Mouse (Mus musculus): ENCODE measurements around the gene Gm13283. TPM values are rescaled to one million over a fixed set of nuclear protein-coding genes. Genes with fewer than 3 reads are reported as not detected.
"Not testable (repeated sequence)": the region's sequence is repeated elsewhere in the genome, so short reads cannot be mapped to it uniquely, and the experiment has no call there.

The Gm13283 gene
- polyA plus RNA-seq, 1 experiment from 2014 or later = 0.31 TPM

GRCm38 (mm10) chr4:88782335-88782734 lies 22.4 kb downstream of the Gm13283 start:
- H3K9me3 ChIP-seq (ENCODE audit: control insufficient read depth, low read length); H3K4me1 ChIP-seq (replicated peaks; ENCODE audit: control insufficient read depth, insufficient read depth, low read length); H3K9ac ChIP-seq (ENCODE audit: low read length); ATAC-seq (ENCODE audit: low read depth); H3K36me3 ChIP-seq (ENCODE audit: control insufficient read depth, insufficient read depth, low read length); H3K27me3 ChIP-seq (ENCODE audit: control insufficient read depth, insufficient read depth, low read depth, low read length): not testable (repeated sequence)
- Histone ChIP-seq H3K4me3 (ENCODE audit: low read length) (peak overlapping the region; percentile 37), H3K4me2 (ENCODE audit: low read depth, low read length) (0 out of 2 replicates have a peak overlapping the region, but pooled peaks have one; percentile 22), H3K27ac (ENCODE audit: low read length) (peak overlapping the region; percentile 57; the same call in 1 of the 2 replicates)
- WGBS = 0% methylated on average over 3 of the region's 31 CpGs

- H3K4me1 ChIP-seq (replicated peaks; ENCODE audit: control insufficient read depth, insufficient read depth, low read length); H3K36me3 ChIP-seq (ENCODE audit: control insufficient read depth, insufficient read depth, low read length); H3K4me2 ChIP-seq (ENCODE audit: low read depth, low read length); H3K27me3 ChIP-seq (ENCODE audit: control insufficient read depth, insufficient read depth, low read depth, low read length); H3K9me3 ChIP-seq (ENCODE audit: control insufficient read depth, low read length); ATAC-seq (ENCODE audit: low read depth); H3K9ac ChIP-seq (ENCODE audit: low read length); H3K4me3 ChIP-seq (ENCODE audit: low read length); H3K27ac ChIP-seq (ENCODE audit: low read length): not testable (repeated sequence)
- no CpG with 5 or more reads among the region's 27 CpGs for WGBS
Observed at GRCm38 (mm10) chr4:88785409-88785808, 25.5 kb downstream of the Gm13283 start, which contains the start of gene Gm13276. TSS of gene Gm13276 (plus strand) at chr4:88785709.

- not testable (repeated sequence) for H3K4me2 ChIP-seq (ENCODE audit: low read depth, low read length); H3K4me1 ChIP-seq (replicated peaks; ENCODE audit: control insufficient read depth, insufficient read depth, low read length); H3K9me3 ChIP-seq (ENCODE audit: control insufficient read depth, low read length); ATAC-seq (ENCODE audit: low read depth); H3K27ac ChIP-seq (ENCODE audit: low read length); H3K27me3 ChIP-seq (ENCODE audit: control insufficient read depth, insufficient read depth, low read depth, low read length); H3K4me3 ChIP-seq (ENCODE audit: low read length); H3K9ac ChIP-seq (ENCODE audit: low read length); H3K36me3 ChIP-seq (ENCODE audit: control insufficient read depth, insufficient read depth, low read length)
- 0% methylated on average over 2 of the region's 28 CpGs for WGBS
Observed at GRCm38 (mm10) chr4:88788402-88788801, 28.5 kb downstream of the Gm13283 start, which contains the start of gene Gm13277. TSS of gene Gm13277 (plus strand) at chr4:88788632.

- H3K27me3 ChIP-seq (ENCODE audit: control insufficient read depth, insufficient read depth, low read depth, low read length); H3K4me3 ChIP-seq (ENCODE audit: low read length); ATAC-seq (ENCODE audit: low read depth); H3K9ac ChIP-seq (ENCODE audit: low read length); H3K4me1 ChIP-seq (replicated peaks; ENCODE audit: control insufficient read depth, insufficient read depth, low read length); H3K4me2 ChIP-seq (ENCODE audit: low read depth, low read length); H3K27ac ChIP-seq (ENCODE audit: low read length); H3K9me3 ChIP-seq (ENCODE audit: control insufficient read depth, low read length); H3K36me3 ChIP-seq (ENCODE audit: control insufficient read depth, insufficient read depth, low read length): not testable (repeated sequence)
- no CpG with 5 or more reads among the region's 28 CpGs for WGBS
Observed at GRCm38 (mm10) chr4:88791250-88791649, 31.3 kb downstream of the Gm13283 start, which contains the start of gene Gm13278. TSS of gene Gm13278 (plus strand) at chr4:88791550.

GRCm38 (mm10) chr4:88793936-88794675 lies 34.2 kb downstream of the Gm13283 start, which contains the start of gene Gm13275:
TSS of gene Gm13275 (plus strand) at chr4:88794487.
- not testable (repeated sequence) for H3K9ac ChIP-seq (ENCODE audit: low read length); ATAC-seq (ENCODE audit: low read depth); H3K36me3 ChIP-seq (ENCODE audit: control insufficient read depth, insufficient read depth, low read length); H3K4me3 ChIP-seq (ENCODE audit: low read length); H3K27ac ChIP-seq (ENCODE audit: low read length); H3K9me3 ChIP-seq (ENCODE audit: control insufficient read depth, low read length); H3K4me2 ChIP-seq (ENCODE audit: low read depth, low read length); H3K4me1 ChIP-seq (replicated peaks; ENCODE audit: control insufficient read depth, insufficient read depth, low read length); H3K27me3 ChIP-seq (ENCODE audit: control insufficient read depth, insufficient read depth, low read depth, low read length)
- 0% methylated on average over 8 of the region's 52 CpGs for whole genome bisulfite sequencing

GRCm38 (mm10) chr4:88797097-88797496 lies 37.2 kb downstream of the Gm13283 start, which contains the start of gene Gm13279:
TSS of gene Gm13279 (plus strand) at chr4:88797397.
- not testable (repeated sequence) for H3K36me3 ChIP-seq (ENCODE audit: control insufficient read depth, insufficient read depth, low read length); H3K9me3 ChIP-seq (ENCODE audit: control insufficient read depth, low read length); H3K4me1 ChIP-seq (replicated peaks; ENCODE audit: control insufficient read depth, insufficient read depth, low read length); H3K27me3 ChIP-seq (ENCODE audit: control insufficient read depth, insufficient read depth, low read depth, low read length); H3K9ac ChIP-seq (ENCODE audit: low read length); H3K4me3 ChIP-seq (ENCODE audit: low read length); H3K4me2 ChIP-seq (ENCODE audit: low read depth, low read length); ATAC-seq (ENCODE audit: low read depth); H3K27ac ChIP-seq (ENCODE audit: low read length)
- no CpG with 5 or more reads among the region's 28 CpGs for WGBS

- H3K36me3 ChIP-seq (ENCODE audit: control insufficient read depth, insufficient read depth, low read length); H3K4me2 ChIP-seq (ENCODE audit: low read depth, low read length); H3K27ac ChIP-seq (ENCODE audit: low read length); H3K27me3 ChIP-seq (ENCODE audit: control insufficient read depth, insufficient read depth, low read depth, low read length); H3K4me1 ChIP-seq (replicated peaks; ENCODE audit: control insufficient read depth, insufficient read depth, low read length); H3K9ac ChIP-seq (ENCODE audit: low read length); ATAC-seq (ENCODE audit: low read depth); H3K4me3 ChIP-seq (ENCODE audit: low read length); H3K9me3 ChIP-seq (ENCODE audit: control insufficient read depth, low read length): not testable (repeated sequence)
- WGBS = 6% methylated on average over 2 of the region's 7 CpGs
Observed at GRCm38 (mm10) chr4:88799365-88799764, 39.4 kb downstream of the Gm13283 start, which contains the start of gene Gm13285. TSS of gene Gm13285 (plus strand) at chr4:88799665.

GRCm38 (mm10) chr4:88802954-88803353 lies 43.0 kb downstream of the Gm13283 start, which contains the start of gene Gm13287:
TSS of gene Gm13287 (plus strand) at chr4:88803254.
- H3K27me3 ChIP-seq (ENCODE audit: control insufficient read depth, insufficient read depth, low read depth, low read length); H3K9ac ChIP-seq (ENCODE audit: low read length); ATAC-seq (ENCODE audit: low read depth); H3K27ac ChIP-seq (ENCODE audit: low read length); H3K9me3 ChIP-seq (ENCODE audit: control insufficient read depth, low read length); H3K36me3 ChIP-seq (ENCODE audit: control insufficient read depth, insufficient read depth, low read length); H3K4me2 ChIP-seq (ENCODE audit: low read depth, low read length); H3K4me3 ChIP-seq (ENCODE audit: low read length); H3K4me1 ChIP-seq (replicated peaks; ENCODE audit: control insufficient read depth, insufficient read depth, low read length): not testable (repeated sequence)
- WGBS = no CpG with 5 or more reads among the region's 29 CpGs

- not testable (repeated sequence) for ATAC-seq (ENCODE audit: low read depth); H3K9ac ChIP-seq (ENCODE audit: low read length); H3K27me3 ChIP-seq (ENCODE audit: control insufficient read depth, insufficient read depth, low read depth, low read length); H3K27ac ChIP-seq (ENCODE audit: low read length); H3K36me3 ChIP-seq (ENCODE audit: control insufficient read depth, insufficient read depth, low read length); H3K4me1 ChIP-seq (replicated peaks; ENCODE audit: control insufficient read depth, insufficient read depth, low read length); H3K9me3 ChIP-seq (ENCODE audit: control insufficient read depth, low read length)
- WGBS = no CpG with 5 or more reads among the region's 8 CpGs
- H3K4me3 ChIP-seq (ENCODE audit: low read length) = peak within 1 kb of the TSS; percentile 26; the same call in 1 of the 2 replicates
- peak within 1 kb of the TSS; percentile 32; the same call in 1 of the 2 replicates for H3K4me2 ChIP-seq (ENCODE audit: low read depth, low read length)
Observed at GRCm38 (mm10) chr4:88805231-88805630, 45.3 kb downstream of the Gm13283 start, which contains the start of gene Gm13288. TSS of gene Gm13288 (plus strand) at chr4:88805531.
